Mouse (Mus musculus) megakaryocyte progenitor cell, adult 5-6 weeks (primary cell): ENCODE data around the gene Pramel1. TPM values are rescaled to one million over a fixed set of nuclear protein-coding genes. Genes with fewer than 3 reads are reported as not detected.

Experiments
- total RNA-seq, 2 experiments: library from RNA; stranded (forward) in 1 of 2; stranded (reverse) in 1 of 2; fragments of 157-497, 149-512 nt in 1 of 2; fragments of 200-1000 nt in 1 of 2; gene quantifications; 2 replicates each; pipeline versions ENCODE4 v1.2.3 to v1.2.4; 2015 to 2017

The Pramel1 gene
- total RNA-seq, 2 experiments from 2014 or later, result not detected

Other genes with a start within 250 kb of the Pramel1 start
- 16.1 and 16.5 TPM in 2 replicates for gene Prdm2, start 181.4 kb upstream of the Pramel1 start, total RNA-seq (2015)
- gene Prdm2, start 181.4 kb upstream of the Pramel1 start, total RNA-seq (2017), result 9.5 and 12.5 TPM in 2 replicates
- gene Pdpn, start 94.9 kb upstream of the Pramel1 start, total RNA-seq (2015), result not detected in 2 replicates
- gene Pdpn, start 94.9 kb upstream of the Pramel1 start, total RNA-seq (2017), result not detected in 2 replicates
- gene Lrrc38, start 44.7 kb upstream of the Pramel1 start, total RNA-seq (2015), result not detected in 2 replicates
- gene Lrrc38, start 44.7 kb upstream of the Pramel1 start, total RNA-seq (2017), result not detected in 2 replicates
- gene Pramef8, start 18.0 kb downstream of the Pramel1 start, total RNA-seq (2015), result 7.5 and 10.1 TPM in 2 replicates
- 7.7 and 10.2 TPM in 2 replicates for gene Pramef8, start 18.0 kb downstream of the Pramel1 start, total RNA-seq (2017)
- not detected in 2 replicates for gene Oog4, start 55.9 kb downstream of the Pramel1 start, total RNA-seq (2015)
- gene Oog4, start 55.9 kb downstream of the Pramel1 start, total RNA-seq (2017), result not detected in 2 replicates
- gene Gm13043, start 116.9 kb downstream of the Pramel1 start, total RNA-seq (2015), result not detected in 2 replicates
- not detected in 2 replicates for gene Gm13043, start 116.9 kb downstream of the Pramel1 start, total RNA-seq (2017)
- not detected in 2 replicates for gene Gm13040, start 141.5 kb downstream of the Pramel1 start, total RNA-seq (2015)
- not detected in 2 replicates for gene Gm13040, start 141.5 kb downstream of the Pramel1 start, total RNA-seq (2017)
- gene BC080695, start 157.3 kb downstream of the Pramel1 start, total RNA-seq (2015), result not detected in 2 replicates
- gene BC080695, start 157.3 kb downstream of the Pramel1 start, total RNA-seq (2017), result not detected in 2 replicates
- gene Gm13057, start 157.3 kb downstream of the Pramel1 start, total RNA-seq (2015), result not detected in 2 replicates
- gene Gm13057, start 157.3 kb downstream of the Pramel1 start, total RNA-seq (2017), result not detected in 2 replicates
- not detected in 2 replicates for gene Gm13083, start 220.6 kb downstream of the Pramel1 start, total RNA-seq (2015)
- gene Gm13083, start 220.6 kb downstream of the Pramel1 start, total RNA-seq (2017), result not detected in 2 replicates